Mouse (Mus musculus): ENCODE measurements around the gene Araf.

DNA sequence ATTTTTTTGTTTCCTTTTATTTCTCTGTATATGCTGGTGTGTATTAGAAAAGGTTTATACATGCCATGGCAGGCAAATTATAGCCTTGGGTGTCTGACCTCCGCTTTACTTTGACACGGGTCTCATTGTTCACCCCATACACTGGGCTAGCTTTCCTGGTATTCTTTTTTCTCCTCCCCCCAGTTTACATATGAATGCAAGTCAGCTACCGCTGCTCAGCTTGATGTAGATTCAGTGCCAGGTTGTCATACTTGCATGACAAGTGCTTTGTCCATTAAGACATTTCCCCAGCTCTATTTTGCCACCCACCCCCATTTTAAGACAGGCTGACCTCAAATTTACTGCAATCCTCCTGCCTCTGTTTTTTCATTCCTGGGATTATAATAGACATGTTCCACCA lies 77.6 kb downstream of the Araf start:
- TF ChIP-seq CTCF (conservative IDR thresholded peaks at IDR 0.05; ENCODE audit: insufficient read depth, insufficient read length, low read depth, low read length): no peak
- no peak for TF ChIP-seq POLR2A (IDR thresholded peaks at IDR 0.05; ENCODE audit: low read depth, low read length)
